Mouse (Mus musculus) bone marrow, adult 2 months (tissue): ENCODE results near the gene Bub3. TPM values are rescaled to one million over a fixed set of nuclear protein-coding genes. Genes with fewer than 3 reads are reported as not detected.
A peak's percentile ranks its signal among the peaks of the same experiment; 100 is the strongest.

Source experiments
- H3K27ac ChIP-seq: fragments of 200-500 bp; 2 replicates; pipeline ENCODE4 v1.5.1; 2012; ENCODE audit warnings: low read depth, mild to moderate bottlenecking, control low read depth, inconsistent platforms, low read length; ENCODE audit not compliant: control insufficient read depth, poor library complexity, insufficient read depth
- H3K4me1 ChIP-seq: fragments of 200-500 bp; 2 replicates; pipeline ENCODE4 v1.6.1; 2011; ENCODE audit warnings: low read length; ENCODE audit not compliant: control insufficient read depth, insufficient read depth
- H3K4me3 ChIP-seq: fragments of 200-500 bp; replicated peaks from 2 replicates; pipeline ENCODE3; 2011; ENCODE audit warnings: mild to moderate bottlenecking, low read depth, low read length, control low read depth; ENCODE audit not compliant: control insufficient read depth
- CTCF ChIP-seq: fragments of 200-500 bp; IDR thresholded peaks from 2 replicates; pipeline ENCODE4 v1.5.1; 2011; ENCODE audit warnings: low read length, control low read depth; ENCODE audit not compliant: control insufficient read depth, insufficient read depth
- POLR2A ChIP-seq: fragments of 200-500 bp; IDR thresholded peaks from 2 replicates; pipeline ENCODE4 v1.6.1; 2011; ENCODE audit warnings: low read depth, mild to moderate bottlenecking, control low read depth, low read length, borderline replicate concordance; ENCODE audit not compliant: control insufficient read depth
- WGBS: fragments of 180-500 bp; shearing (Covaris S2); methylation state at CpG from one replicate; pipeline ENCODE4 v1.1.7; 2018; 5-methylcytosine and 5-hydroxymethylcytosine counted together
- polyA plus RNA-seq: library from polyadenylated mRNA; stranded (reverse); fragments of >200 nt; gene quantifications from 2 replicates; pipeline ENCODE4 v1.2.4, GENCODE M21; 2011; ENCODE audit warnings: low replicate concordance; ENCODE audit not compliant: missing spikeins, insufficient read depth, insufficient read length

Gene Bub3
- polyA plus RNA-seq, 1 experiment = 65.9 TPM

- H3K4me1 ChIP-seq = no peaks in the 10 kb centered on the region
- TF ChIP-seq POLR2A (no peak), CTCF (no peak)
- H3K4me3 ChIP-seq = no peak overlapping the region
- H3K27ac ChIP-seq = no peak overlapping the region
- 6% methylated on average over 13 of the region's 13 CpGs for WGBS
Measured at GRCm38 (mm10) chr7:131545701-131546385, 14.2 kb upstream of the Bub3 start.

DNA sequence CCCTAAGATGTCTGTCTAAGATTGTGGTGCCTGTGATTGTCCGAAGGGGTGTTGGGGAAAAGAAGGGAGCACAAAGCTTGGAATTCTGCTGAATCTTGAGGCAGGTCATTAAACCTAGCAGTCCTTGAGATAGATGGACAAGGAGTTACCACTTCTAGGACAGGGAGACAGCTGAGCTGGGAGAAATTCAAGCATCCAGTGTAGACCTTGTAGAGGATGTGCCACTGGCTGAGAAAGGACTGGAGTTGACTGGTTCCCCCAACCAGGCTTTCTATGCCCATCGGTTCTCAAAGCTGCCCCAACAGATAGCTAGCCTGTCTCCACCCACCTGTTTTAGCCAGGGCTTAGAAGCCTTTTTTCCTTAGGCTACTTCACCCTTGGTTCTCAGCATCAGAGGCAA lies 13.6 kb upstream of the Bub3 start:
- Histone ChIP-seq H3K4me1 (no peaks in the 10 kb centered on the region), H3K4me3 (no peak overlapping the region), H3K27ac (no peak overlapping the region)
- TF ChIP-seq POLR2A (no peak), CTCF (no peak)
- WGBS = 3% methylated on average over 2 of the region's 2 CpGs

- 8% methylated on average over 5 of the region's 5 CpGs for WGBS
- TF ChIP-seq CTCF (no peak), POLR2A (no peak)
- no peak overlapping the region for H3K4me3 ChIP-seq
- no peaks in the 10 kb centered on the region for H3K4me1 ChIP-seq
- H3K27ac ChIP-seq = no peak overlapping the region
Measured at GRCm38 (mm10) chr7:131547481-131547880, 12.5 kb upstream of the Bub3 start.

DNA sequence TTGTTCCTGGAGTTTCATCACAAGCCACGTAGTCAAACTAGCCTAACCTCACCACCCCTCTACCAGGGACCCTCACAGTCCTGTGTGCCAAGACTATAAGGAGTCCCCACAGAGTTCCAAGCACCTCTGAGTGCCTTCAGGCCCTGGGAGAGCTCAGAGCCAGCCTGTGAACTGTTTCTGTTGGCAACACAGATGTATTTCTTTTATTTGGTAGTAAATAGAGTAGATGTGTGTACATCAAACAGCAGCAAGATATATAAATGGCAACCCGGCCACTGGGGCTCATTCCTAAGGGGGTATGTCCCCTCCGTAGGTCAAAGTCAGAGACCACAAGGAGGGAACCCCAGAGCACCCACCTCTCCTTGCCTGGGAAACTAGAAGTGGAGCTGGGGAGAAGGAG lies 11.5 kb upstream of the Bub3 start, which contains the start of gene Hmx2:
Hmx2 (plus strand) TSS at position 301 of the 400 bp plus-strand sequence.
- TF ChIP-seq POLR2A = no peak
- TF ChIP-seq CTCF = no peak
- Histone ChIP-seq H3K4me1 (no peaks in the 10 kb centered on the region), H3K4me3 (no peak within 1 kb of the TSS), H3K27ac (no peak within 1 kb of the TSS)
- 9% methylated on average over 3 of the region's 3 CpGs for WGBS

DNA sequence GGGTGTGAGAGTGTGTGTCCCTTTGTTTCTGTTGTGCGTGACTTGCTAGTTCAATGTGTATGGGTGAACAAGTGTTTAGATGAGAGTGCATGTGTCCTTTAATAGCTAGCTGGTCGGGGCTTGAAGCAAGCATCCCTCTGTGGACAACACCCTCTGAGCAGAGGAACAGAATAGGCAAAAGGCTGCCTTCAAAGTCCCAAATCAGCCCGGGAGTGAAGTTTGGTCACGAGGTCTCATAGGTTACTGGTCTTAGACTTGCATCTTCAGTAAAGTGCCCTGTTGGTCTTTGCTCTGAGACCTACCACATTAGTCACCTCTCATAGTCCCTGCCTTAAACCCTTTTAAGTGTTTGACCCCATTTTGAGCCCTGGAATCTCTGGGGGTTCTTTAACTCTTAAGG lies 8.6 kb upstream of the Bub3 start:
- H3K4me3 ChIP-seq = no peak overlapping the region
- H3K27ac ChIP-seq = no peak overlapping the region
- TF ChIP-seq CTCF (no peak), POLR2A (no peak)
- H3K4me1 ChIP-seq = no peaks in the 10 kb centered on the region
- 6% methylated on average over 4 of the region's 4 CpGs for WGBS

- Histone ChIP-seq H3K27ac (no peak overlapping the region), H3K4me3 (no peak overlapping the region), H3K4me1 (no peaks in the 10 kb centered on the region)
- TF ChIP-seq CTCF = no peak
- no peak for TF ChIP-seq POLR2A
- 5% methylated on average over 42 of the region's 42 CpGs for WGBS
Measured at GRCm38 (mm10) chr7:131551931-131552741, 7.9 kb upstream of the Bub3 start.

DNA sequence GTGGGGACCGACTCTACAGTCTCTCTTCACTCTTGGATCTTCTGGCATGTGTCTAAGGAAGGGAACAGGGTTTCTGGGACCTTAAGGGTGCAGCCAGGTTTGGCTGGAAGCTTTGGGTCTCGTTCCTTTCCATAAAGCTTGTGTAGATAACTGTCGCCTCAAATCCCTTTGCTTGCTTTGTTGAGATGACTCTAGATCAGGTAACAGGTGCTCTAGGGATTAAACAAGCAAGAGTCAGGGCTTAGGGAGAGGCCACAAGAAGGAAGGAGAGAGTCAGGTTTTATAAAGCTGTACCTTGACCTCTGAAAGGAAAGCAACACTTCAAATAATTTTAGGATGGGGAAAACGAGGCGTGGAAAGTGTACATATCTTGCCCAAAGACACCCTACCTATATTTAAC lies 7.2 kb upstream of the Bub3 start:
- Histone ChIP-seq H3K4me3 (no peak overlapping the region), H3K27ac (no peak overlapping the region), H3K4me1 (no peaks in the 10 kb centered on the region)
- TF ChIP-seq CTCF = no peak
- no peak for TF ChIP-seq POLR2A
- 9% methylated on average over 5 of the region's 5 CpGs for WGBS

DNA sequence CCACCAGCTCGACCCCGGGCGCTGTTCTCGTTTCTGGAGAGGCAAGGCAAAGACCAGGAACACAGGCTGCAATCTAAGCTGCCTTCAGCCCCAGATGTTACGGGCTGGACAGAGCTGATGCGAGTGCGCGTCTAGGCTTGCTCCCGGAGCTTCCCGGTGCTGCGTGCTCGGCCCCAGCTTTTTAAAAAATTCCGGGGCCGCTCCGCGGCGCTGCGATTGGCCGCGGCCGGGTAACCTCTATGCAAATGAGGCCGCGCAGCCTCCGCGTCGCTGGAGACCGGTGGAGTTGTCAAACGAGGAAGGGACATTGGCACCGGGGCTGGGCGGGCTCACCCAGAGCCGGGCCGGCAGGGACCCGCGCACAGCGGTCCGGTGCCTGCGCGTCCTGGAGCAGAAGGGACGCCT lies 6.2 kb upstream of the Bub3 start:
- no peaks in the 10 kb centered on the region for H3K4me1 ChIP-seq

GRCm38 (mm10) chr7:131554341-131555180 lies 5.5 kb upstream of the Bub3 start:
- 2% methylated on average over 45 of the region's 45 CpGs for WGBS

More for the DNA sequence above, 6.2 kb upstream of the Bub3 start:
- TF ChIP-seq POLR2A (no peak), CTCF (no peak)
- no peak overlapping the region for H3K27ac ChIP-seq
- under 1% methylated on average over 38 of the region's 39 CpGs for WGBS
- no peak overlapping the region for H3K4me3 ChIP-seq

More at GRCm38 (mm10) chr7:131554341-131555180, 5.5 kb upstream of the Bub3 start:
- Histone ChIP-seq H3K4me3 (peak overlapping the region; percentile 13), H3K4me1 (no peaks in the 10 kb centered on the region), H3K27ac (no peak overlapping the region)
- TF ChIP-seq CTCF = no peak
- TF ChIP-seq POLR2A = no peak
